Mouse (Mus musculus) E14TG2a.4 (cell line): Measurements from ENCODE around the gene Heatr9.

Source experiments
- CTCF ChIP-seq: conservative IDR thresholded peaks from 2 replicates; pipeline ENCODE4 v1.5.1; 2014; ENCODE audit warnings: low read length
- POU5F1 ChIP-seq: IDR thresholded peaks from 2 replicates; pipeline ENCODE4 v1.6.1; 2014; ENCODE audit warnings: low read length, borderline replicate concordance

GRCm38 (mm10) chr11:83560405-83560804 is 38.4 kb upstream of the Heatr9 start:
- no peak for TF ChIP-seq CTCF
- TF ChIP-seq POU5F1: no peak
